Mouse (Mus musculus) adrenal gland, postnatal 10 days (tissue): ENCODE data around the gene Frmd4b. TPM values are rescaled to one million over a fixed set of nuclear protein-coding genes. Genes with fewer than 3 reads are reported as not detected.

Source experiments
- DNase-seq: peaks from one replicate; pipeline ENCODE4 v3.0.0; 2021; ENCODE audit warnings: mixed read lengths
- total RNA-seq, 2 experiments: library from RNA; stranded (reverse); gene quantifications; 2 replicates each; pipeline ENCODE4 v1.2.3; 2021

Frmd4b gene
- total RNA-seq, 2 experiments from 2014 or later = 20.0 to 27.9 TPM

DNA sequence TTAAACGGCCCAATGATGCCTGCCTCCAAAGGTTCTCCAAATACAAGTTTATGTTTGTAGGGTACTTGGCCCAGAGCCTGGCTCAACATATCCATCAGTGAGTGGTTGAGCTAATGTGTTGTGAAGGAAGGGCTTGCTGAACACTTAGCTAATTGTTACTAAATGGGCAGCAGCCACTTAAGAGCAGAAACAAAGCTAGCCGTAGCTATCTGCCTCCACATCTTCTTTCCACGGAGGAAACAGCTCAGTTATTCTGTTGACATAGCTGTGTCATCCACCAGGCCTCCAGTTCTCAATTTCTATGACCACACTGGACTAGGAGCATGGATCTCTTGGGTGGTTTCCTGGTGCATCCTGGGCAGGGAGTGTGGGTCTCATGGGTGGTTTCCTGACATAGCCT is 302.0 kb downstream of the Frmd4b start:
- no peak for DNase-seq

DNA sequence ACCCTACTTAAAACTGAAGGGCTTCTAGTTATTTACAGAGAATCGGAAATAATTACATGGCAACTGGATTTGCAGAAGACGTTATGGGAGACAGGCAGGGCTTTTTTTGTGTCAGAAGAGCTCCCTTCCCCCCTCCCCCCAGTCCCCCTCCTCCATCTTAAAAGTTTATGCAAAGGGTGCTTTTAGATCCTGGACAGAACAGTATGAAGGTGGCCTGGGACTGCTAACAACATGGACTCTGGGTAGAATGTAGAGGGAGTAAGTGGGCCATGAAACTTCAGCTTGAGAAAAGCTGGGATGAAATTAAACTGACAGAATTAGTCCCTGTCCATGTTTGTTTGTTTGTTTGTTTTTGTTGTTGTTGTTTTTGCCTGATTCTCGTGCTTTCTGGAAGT is 304.8 kb downstream of the Frmd4b start:
- no peak for DNase-seq

DNA sequence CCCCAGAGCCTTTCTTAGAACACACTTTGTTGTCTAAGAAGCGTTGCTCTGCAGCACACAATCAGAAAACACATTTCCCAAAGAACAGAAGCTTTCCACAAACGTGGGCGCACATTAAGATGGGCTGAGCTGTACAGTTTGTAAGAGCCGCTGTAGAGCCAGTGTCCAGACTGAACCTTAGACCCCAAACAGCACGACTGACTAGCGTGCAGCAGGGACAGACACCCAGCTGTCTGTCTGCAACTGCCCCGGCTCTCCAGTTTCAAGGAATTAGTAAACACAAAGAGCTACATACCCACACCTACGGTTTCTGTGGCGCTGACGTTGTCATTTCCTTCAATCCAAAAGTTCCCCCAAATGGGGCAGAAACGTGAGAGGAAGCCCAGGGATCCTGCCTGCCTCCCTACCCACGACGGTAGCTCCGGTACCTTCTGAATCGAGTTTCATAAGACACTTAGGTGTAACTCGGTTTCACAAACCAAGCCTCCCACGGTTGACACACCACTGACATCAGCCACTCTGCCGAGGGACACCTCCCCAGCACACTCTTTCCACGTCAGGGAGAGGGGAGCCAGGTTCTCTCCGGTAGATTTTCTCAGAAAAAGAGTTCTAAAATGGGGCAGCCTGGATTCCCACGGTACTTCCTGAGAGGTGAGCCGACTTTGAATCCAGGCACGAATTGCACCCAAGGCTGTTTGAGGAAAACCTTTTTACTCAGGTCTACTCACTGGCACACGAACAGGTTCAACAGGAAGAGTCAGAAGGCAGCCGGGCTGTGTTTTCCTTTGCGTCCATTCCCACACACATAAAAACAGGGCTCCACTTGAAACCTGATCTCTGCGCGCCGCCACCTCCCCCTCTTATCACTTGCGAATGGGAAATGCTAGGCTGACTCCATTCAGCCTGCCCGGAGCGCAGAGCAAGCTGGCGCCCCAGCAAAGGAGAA is 305.5 kb downstream of the Frmd4b start:
- peak; percentile 73 for DNase-seq

DNA sequence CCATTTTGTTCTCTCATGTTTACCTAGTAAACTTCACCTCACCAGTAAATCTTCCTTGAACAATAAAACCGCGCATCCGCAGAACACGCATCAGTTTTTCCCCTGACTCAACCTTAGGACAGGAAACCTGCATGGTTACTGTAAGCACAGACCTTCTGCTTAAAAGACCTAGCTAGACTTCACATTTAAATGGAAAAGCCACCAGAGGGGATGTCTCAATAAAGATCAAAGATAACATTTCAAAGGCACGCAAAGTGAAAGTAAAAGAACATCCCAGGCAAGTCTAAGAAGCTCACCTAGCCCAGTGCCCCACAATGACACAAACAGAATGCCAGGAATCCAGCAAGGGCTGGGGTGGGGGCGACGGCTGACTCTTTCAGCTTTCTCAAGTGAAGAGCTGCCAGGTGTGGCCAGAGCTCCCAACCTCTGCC is 306.4 kb downstream of the Frmd4b start:
- DNase-seq = no peak

DNA sequence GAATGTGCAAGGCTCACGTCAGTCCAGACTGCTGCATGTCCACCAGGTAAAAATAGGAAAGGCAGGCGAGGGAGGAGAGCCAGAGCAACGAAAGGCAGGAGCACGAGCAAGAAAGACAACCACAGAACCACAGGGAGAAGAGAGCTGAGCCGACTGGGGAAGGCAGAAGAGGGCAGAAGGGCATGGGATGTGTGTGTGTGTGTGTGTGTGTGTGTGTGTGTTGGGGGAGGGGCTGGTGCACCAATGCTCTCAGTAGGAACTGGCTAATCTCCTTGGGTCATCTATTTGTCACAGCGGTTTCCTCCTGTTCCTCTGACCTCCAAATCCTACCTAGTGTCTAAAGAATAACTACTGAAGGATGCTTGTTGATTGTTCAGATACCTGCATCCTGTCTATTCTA is 308.2 kb downstream of the Frmd4b start:
- no peak for DNase-seq

DNA sequence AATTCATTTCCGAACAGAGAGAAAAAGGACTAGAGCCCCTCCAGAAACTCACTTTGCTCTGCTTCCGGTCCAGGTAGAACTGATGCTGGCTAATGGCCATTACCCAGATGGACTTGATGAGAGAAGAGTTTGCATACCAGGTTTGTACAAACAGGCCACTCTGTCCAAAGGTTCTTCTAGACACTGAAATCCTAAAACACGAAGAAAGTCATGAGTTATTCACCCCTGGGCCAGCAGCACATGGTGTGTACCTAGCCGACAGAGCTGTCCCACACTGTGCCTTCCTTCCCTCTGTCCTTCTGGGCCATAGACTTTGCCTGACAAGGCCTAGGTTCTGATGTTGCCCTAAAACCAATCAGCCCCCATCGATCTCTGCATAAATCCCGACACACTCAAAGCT is 308.8 kb downstream of the Frmd4b start:
- no peak for DNase-seq

DNA sequence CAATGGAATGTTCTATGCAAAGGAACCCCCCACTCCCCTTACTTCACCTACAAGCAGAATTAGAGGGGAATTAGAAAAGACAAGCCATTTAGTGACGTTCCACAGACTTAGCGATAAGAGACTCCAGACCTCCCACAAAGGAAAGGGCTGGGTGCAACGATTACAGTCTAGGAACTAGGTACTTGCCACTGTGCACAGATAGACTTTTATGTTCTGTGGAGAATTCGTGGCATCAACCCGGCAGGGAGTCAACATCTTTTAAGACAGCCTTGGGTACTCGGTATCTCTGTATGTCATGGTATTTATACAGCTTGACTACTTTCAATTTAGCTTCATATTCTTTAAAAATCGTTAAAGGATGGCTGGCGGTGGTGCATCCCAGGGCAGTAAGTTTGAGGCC is 310.1 kb downstream of the Frmd4b start:
- no peak for DNase-seq

DNA sequence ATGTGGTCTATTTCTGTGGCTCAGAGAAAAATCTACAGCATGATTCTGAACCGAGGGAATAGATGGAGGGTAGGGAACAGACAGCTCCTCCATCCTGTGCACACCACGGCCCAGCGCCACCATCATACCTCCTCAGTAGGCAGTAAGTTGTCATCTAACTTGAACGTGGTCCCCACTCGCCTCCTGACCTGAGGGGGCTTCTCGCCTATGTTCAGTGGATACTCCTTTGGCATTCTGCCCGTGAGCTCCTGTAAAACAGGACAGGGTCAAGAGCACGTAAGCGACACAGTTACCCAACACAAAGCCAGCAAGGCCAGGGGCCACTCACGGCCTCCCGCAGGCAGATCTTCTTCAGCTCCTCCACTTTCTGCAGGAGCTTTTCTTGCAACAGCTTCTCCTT is 311.0 kb downstream of the Frmd4b start:
- no peak for DNase-seq

DNA sequence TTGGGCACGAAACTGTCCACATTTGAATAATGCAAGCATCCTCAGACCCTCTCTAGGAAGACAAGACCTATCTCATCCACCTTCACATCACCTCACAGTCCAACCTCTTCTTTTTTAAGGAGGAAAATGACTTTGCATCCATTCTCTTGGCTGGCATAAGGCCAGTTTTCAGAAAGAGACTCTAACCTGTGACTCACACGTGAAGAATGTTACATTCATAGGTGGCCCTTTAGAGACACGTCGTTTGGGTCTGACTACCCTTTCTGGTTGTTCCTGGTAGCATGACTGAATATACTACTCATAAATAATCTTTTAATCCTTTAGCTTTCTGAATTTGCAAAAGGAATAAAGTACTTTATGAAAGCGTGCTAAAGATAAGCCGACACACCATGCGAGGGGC is 311.9 kb downstream of the Frmd4b start:
- no peak for DNase-seq

DNA sequence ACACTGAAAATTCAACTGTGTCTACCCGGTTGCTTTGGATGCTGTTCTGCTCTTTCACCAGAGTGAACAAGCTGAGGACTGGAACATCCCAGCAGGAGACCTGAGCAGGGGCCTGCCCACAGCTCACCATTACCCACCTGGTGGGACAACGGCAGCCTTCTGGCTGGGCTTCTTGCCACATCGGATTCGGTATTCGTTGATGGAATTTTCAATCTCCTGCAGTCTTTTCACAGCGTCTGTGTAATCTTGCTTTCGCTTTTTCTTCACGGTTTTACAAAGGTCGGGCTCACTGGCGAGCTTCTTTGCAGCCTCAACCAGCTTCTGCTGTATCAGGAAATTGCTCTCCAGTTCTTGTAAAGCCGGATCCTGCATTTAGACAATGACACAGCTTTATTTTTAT is 312.3 kb downstream of the Frmd4b start:
- DNase-seq = no peak

DNA sequence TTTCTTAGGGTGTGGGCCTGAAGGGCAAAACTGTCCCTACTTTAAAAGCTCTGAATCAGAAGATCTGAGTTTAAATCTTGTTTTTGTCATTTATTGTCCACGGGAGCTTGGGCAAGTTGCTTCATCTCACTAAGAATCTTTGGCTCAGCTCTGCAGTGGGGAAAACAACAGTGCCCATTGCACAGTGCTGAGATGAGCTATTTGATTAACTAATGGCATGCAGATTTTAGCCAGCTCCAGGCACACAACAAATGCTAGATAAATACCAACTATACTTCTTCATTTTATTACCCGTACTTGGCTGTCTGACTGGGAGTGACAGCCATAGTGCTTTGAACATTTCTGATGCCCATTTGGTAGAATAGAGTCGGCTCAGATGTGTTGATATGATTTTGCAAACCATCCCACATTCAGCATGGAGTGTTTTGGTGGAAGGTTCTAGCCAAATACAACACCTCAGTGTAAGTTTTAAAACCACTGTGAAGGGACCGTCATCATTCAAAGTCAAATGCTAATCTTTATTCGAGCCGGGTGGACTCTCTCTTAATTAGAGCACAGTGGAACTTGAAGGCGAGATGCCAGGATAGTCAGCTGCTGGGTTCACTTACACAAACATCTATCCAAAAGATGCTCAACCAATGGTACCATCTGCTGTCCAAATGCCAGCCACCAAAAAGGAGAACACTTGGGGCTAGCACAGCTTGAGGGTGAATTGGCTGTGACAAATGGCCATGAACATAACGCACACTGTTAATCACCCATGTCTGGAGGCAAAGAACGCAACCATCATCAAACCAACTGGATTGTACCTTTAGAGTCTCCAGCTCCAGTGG is 313.8 kb downstream of the Frmd4b start:
- DNase-seq = no peak

DNA sequence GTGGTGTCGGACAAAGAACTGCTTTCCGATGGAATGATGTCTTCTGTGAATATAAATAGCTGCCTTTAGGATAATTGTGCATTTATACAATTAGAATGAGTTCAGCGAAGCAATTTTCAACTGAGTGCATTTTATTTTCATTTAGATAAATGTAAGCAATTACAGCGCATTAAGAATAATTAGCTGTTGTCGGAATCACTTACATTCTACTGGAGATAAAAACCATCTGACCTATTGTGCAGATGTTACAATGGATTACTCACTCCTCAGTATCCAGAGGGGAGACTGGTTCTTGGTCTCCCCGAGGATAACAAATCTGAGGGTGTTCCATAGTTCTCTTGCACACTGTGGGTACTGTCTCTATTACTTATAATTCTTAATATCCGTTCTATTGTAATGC is 315.0 kb downstream of the Frmd4b start:
- DNase-seq = no peak

DNA sequence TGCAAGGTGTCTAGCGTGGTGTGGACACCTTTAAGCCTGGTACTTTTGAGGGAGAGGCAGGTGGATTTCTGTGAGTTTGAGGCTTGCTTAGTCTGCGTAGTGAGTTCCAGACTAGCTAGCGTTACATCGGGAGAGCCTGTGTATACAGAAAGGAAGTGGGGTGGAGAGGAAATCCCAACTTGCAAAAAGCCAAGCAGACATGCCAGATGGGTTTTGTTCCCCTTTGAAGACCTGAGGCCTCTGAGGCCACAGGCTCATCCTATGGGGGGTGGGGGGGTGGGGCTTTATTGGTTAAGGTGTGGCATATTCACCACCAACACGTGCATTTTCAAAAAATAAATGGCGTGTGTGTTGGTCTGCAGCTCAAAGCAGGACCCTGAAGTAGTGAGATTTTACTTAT is 316.7 kb downstream of the Frmd4b start:
- DNase-seq = no peak

DNA sequence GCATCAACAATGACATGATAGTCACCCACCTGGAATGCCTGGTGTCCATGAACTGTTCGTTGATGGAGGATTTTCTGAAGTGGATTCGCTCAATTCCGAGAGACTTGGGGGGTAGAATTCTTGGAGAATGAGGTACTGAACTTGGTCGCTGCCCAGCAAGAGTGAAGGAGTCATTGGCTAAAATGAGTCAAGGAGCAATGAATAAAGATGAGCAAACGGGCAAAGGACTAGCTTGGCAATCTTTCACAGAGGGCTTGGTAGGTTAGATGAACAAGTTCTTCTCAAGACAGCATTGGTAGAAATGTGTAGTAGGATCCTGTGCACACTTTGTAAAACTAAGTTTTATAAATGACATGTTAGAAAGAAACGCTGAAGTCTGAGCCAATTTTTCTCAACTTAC is 317.2 kb downstream of the Frmd4b start:
- no peak for DNase-seq

DNA sequence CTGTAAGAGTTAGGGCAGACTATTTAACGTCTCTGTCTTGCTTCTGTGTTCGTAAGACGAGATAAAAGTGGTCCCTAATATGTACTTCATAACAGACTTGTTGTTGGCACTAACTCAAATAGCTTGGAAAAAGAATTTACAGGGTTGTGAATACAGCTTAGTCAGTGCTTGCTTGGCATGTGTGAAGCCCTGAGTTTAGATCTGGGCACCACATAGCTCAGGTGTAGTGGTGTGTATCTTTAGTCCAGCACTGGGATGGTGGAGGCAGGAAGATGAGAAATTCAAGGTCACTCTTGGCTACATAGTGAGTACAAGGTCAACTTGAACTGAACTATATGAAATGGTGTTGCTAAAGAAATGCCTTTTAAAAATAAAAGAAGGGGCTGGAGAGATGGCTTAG is 320.2 kb downstream of the Frmd4b start:
- DNase-seq = no peak

DNA sequence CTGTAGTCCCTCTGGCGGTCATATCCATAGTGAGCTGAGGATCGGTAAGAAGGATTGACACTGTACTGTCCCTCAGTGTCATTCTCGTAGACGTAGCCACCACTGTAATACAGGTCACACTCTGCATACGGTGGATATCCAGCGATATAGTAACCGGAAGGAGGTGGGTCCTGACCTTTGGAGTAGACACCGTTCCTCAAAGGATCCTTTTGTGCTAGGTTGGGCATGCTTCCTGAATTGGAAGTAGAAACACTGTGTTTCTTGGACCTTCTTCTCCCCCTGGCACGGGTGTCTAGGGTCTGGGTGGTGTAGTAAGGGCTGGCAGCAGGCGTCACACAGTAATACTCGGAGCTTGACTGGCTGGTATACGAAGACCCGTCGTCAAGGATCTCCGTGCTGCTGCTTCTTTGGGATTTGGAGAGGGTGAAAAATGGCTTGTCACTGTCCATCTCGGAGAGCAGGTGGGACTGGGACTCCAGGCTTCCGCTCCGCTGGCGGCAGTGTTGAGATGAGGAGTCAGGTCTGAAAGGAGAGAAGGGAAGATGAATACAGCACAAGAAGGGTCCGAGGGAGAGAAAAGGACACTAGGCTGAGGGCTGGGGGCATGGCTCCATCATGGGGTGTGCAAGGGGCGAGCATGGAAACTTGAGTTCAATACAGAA is 321.3 kb downstream of the Frmd4b start:
- DNase-seq = no peak

DNA sequence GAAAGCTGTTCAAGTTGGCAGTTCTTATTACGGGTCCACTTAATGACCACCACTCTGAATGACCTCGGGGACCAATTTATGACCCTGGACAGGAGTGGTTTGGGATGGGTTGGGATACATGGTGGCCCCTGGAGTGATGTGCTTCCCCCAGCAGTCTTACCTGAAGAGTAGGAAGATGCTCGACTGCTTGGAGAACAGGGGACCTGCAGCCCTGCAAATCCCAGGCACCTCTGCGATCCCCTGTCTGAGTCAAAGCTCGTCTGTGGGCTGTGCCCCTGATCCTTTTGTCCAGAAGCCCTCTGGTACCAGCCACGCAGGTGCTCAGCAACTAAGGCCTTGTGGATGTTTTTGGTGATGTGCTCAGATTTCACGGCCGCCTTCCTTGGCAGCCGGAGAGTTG is 321.9 kb downstream of the Frmd4b start:
- DNase-seq = no peak

DNA sequence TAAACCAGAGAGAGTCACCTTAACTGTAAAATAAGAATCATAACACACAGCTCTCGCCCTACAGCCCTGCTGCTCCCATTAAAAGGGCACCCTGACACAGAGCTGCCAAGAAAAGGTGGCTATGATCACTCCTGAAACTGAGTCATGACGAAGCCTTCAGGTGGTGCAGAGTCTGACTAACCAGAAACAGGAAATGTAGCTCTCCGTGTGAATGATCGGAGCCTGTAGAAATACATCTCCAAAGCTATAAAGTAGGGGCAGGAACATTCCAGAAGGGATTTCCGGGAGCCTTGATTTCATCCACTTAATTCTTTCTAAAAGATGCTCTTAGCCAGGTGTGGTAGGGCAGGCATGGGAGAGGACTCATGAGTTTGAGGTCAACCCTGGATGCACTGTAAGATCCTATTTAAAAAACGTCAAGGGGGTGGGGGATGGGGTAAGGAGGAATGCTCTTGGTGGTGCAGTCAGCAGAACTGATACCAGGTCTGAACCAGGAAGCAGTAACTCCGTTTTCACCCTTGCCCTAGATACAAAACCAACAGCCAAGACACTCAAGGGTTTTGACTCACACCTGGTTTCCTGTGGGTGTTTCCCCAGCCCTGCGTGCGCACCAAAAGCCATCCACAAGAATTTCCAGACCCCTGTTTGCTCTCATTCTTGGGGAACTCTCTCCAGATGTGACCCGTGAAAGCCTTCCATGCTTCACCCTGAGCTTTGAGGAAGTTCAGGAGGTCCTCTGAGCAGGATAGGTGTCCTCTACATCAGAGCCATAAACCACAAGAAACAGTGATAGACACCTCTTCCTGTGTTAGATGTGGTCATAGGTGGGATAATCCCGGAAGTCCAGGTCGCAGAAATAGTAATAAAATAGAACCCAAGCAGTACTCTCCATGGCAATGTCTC is 323.4 kb downstream of the Frmd4b start:
- DNase-seq = no peak

DNA sequence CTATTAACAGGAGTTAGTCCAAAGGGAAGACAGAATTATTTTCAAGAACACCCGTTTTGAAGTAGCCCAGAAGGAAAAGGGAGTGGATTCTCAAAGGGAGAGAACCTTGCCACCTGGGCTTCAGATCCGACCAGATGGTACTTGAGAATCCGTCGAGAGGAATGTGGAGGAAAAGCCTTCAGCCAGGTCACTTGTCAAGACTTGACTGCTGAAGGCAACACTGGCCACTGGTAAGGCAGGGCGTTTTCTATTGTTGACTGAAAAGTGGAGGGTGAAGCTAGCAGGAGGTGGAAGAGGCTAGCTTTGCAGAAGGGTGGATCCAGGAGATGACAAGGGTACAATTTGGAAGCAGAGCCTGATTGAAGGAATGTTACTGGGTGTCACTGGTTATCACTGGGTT is 324.4 kb downstream of the Frmd4b start:
- DNase-seq = no peak

DNA sequence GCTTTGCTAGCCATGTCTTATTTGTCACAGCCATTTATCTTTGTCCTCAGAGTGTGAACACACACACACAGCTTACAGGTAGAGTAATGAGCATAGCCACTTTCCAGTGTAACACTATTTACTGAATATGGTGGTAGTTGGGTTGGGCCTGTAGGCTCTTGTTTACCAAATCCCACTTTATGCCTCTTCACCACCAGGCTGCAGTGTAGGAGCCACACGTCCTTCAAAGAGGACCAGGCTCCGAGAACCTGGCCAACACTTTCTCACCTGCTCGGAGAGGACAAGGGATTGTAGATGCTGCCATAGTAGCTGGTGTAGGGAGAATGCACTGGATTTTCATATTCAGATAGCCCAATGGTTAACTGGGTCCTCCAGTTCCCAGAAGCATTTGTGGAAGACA is 325.2 kb downstream of the Frmd4b start:
- DNase-seq = no peak

DNA sequence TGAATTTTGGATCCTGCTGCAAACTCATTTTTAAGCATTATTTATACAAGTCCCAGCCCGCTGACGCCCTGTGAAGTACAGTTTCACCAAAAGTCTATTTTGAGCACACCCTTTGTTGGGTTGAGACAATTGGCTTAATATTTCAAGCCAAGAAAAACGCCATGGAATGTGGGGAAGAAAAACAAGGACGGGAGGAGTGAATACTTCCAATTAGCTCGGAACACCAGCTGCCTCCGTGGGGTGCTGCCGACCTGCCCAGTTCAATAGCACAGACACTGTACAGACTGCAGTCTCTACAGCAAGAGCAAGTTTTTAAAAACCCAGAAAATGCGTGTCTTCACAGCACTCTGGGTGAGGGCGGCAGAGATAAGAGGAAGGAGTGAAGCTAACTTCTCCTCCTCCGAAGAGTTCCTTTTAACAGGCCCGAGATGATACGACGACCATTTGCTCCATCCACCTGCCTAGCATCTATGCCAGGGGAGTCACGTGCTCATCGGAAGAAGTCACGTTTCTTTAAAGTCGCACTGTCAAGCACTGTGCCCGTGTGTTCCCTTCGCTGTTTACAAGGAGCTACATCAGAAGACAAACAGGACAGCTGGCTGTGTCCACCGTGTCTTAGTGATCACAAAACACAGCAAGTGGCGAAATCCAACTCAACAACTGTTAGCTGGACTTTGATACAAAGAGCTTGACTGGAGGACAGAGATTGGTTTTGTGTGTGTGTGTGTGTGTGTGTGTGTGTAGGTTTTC is 326.0 kb downstream of the Frmd4b start:
- DNase-seq = no peak
